Mouse (Mus musculus) cortical plate, adult 2 months (tissue): ENCODE measurements around the gene Armc3. TPM values are rescaled to one million over a fixed set of nuclear protein-coding genes. Genes with fewer than 3 reads are reported as not detected.
"Not testable (repeated sequence)": the region's sequence is repeated elsewhere in the genome, so short reads cannot be mapped to it uniquely, and the experiment has no call there.

Source experiments
- H3K27ac ChIP-seq: fragments of 200-500 bp; 2 replicates; pipeline ENCODE4 v1.5.1; 2012; ENCODE audit warnings: low read length, control low read depth, inconsistent platforms; ENCODE audit not compliant: insufficient read depth
- H3K4me1 ChIP-seq: fragments of 200-500 bp; 2 replicates; pipeline ENCODE4 v1.6.1; 2011; ENCODE audit warnings: low read length; ENCODE audit not compliant: control insufficient read depth, insufficient read depth
- H3K4me3 ChIP-seq: fragments of 200-500 bp; 2 replicates; pipeline ENCODE4 v1.5.1; 2011; ENCODE audit warnings: mild to moderate bottlenecking, low read length, control low read depth; ENCODE audit not compliant: insufficient read depth
- CTCF ChIP-seq: fragments of 200-500 bp; IDR thresholded peaks from 2 replicates; pipeline ENCODE4 v1.5.1; 2011; ENCODE audit warnings: mild to moderate bottlenecking, control low read depth, low read length; ENCODE audit not compliant: insufficient read depth; ENCODE audit errors: extremely low read depth
- POLR2A ChIP-seq: fragments of 200-500 bp; IDR thresholded peaks from 2 replicates; pipeline ENCODE4 v1.6.1; 2011; ENCODE audit warnings: mild to moderate bottlenecking, low read length, control low read depth; ENCODE audit not compliant: insufficient read depth; ENCODE audit errors: extremely low read depth
- polyA plus RNA-seq: library from polyadenylated mRNA; depleted of rRNA; stranded (reverse); fragments of >200 nt; gene quantifications from 2 replicates; pipeline ENCODE4 v1.2.3, GENCODE M21; 2012

Armc3 gene
- polyA plus RNA-seq, 1 experiment, result 0.25 TPM

DNA sequence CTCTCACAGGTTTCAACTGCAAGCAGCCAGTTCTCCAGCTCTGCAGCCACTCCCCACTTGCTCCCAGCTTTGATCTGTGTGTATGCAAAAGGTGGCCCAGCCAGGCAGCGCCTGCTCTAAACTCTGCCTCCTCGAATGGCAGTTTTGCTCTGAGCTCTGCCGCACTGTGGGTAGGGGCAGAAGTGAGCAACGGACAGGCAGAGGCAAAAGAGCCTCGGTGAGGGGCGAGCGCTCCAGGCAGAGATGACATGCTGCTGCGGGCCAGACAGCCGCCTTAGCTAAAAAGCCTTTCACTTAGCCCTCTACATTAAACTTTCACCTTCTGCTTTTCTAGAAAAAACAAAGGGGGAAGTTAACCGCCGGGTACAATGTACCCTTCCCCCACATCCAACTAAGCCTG, 117.0 kb downstream of the Armc3 start:
- Histone ChIP-seq H3K4me1 (no peaks in the 10 kb centered on the region), H3K4me3 (no peak overlapping the region)

GRCm38 (mm10) chr2:19316691-19317090, 117.6 kb downstream of the Armc3 start:
- Histone ChIP-seq H3K27ac (no peak overlapping the region), H3K4me3 (no peak overlapping the region), H3K4me1 (no peaks in the 10 kb centered on the region)
- no peak for TF ChIP-seq CTCF
- TF ChIP-seq POLR2A, result no peak

More for the DNA sequence above, 117.0 kb downstream of the Armc3 start:
- no peak for TF ChIP-seq CTCF
- no peak for TF ChIP-seq POLR2A
- no peak overlapping the region for H3K27ac ChIP-seq

GRCm38 (mm10) chr2:19317151-19317812, 118.2 kb downstream of the Armc3 start:
- not testable (repeated sequence) for H3K27ac ChIP-seq, H3K4me1 ChIP-seq, H3K4me3 ChIP-seq

DNA sequence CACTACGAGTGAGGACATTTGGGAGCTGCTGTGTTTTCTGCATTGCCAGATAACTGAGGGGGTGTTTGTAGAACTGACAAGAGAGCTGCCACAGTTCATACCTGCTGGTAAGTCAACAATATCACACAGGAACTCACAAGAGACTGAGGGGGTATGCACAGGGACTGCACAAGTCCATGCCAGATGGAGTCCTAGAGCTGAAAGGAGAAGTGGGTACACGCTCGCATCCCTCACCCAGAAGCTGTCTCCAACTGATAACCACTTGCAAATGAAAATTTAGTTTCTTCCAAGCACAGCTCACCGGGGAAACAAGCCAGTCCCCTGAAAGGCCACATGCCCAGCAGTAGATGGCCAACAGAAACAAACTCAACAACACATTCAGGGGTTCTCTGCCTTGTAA, 119.4 kb downstream of the Armc3 start:
- Histone ChIP-seq H3K4me1 (no peaks in the 10 kb centered on the region), H3K4me3 (no peak overlapping the region), H3K27ac (no peak overlapping the region)
- TF ChIP-seq CTCF (no peak), POLR2A (no peak)

DNA sequence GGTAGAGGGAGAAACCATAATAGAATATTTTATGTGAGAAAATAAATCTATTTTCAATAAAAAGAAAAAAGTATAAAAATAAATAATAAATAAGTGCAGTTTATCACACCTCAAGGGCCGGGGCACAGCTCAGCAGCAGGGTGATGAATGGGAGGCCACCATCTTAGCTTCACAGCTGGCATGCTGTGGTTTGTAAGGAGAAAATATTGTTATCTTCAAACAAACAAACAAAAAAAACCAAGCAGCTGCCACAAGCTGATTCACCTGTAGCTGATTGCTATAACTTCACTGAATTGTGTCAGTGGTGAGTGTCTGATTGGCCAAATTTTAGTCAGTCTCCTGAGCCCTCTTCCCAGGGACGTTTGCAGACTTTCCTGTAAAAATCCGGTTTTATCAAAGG, 120.2 kb downstream of the Armc3 start:
- no peak for TF ChIP-seq POLR2A
- TF ChIP-seq CTCF, result no peak
- Histone ChIP-seq H3K4me1 (no peaks in the 10 kb centered on the region), H3K27ac (no peak overlapping the region), H3K4me3 (no peak overlapping the region)

- no peak for TF ChIP-seq CTCF
- no peak for TF ChIP-seq POLR2A
- H3K4me1 ChIP-seq, result no peaks in the 10 kb centered on the region
- H3K4me3 ChIP-seq, result no peak overlapping the region
- H3K27ac ChIP-seq, result no peak overlapping the region
These were observed 123.3 kb downstream of the Armc3 start for GRCm38 (mm10) chr2:19322448-19322847.

DNA sequence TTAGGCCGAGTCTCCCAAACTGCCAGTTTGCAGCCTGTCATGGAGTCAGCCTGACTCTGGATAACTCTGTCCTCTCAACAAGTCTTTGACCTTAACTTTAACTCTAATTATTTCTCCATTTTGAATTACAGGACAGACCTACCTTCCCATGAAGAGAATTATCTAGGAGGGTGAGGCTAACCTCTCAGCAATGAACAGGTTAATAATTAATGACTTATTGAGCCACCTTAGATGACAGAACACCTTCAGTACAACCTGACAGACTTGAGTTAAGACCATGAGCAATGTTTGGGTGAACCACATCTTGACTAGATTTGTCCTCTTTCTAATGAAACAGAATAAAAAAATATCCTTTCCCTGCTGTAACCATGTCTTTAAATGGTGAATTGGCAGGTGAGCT, 127.3 kb downstream of the Armc3 start:
- no peak for TF ChIP-seq CTCF
- no peak for TF ChIP-seq POLR2A
- no peak overlapping the region for H3K27ac ChIP-seq
- H3K4me1 ChIP-seq, result no peaks in the 10 kb centered on the region
- H3K4me3 ChIP-seq, result no peak overlapping the region

DNA sequence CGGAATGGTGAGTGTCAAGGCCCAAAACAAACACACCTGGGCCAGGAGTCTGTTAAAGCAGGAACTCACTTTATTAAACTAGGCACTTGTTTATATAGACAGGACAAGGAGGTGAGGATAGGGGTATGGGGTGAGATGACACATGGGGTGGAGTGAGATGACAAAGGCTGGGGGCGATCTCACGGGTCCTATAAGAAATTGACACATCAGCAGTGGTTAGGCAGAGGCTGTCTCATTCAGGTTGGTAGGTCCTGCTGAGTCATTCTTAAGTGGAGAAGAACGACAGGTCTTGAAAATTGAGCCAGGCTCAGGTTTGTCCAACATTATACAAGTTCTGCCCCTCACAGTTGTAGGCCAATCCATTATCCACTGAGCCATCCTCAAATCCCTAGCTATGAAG, 128.7 kb downstream of the Armc3 start:
- no peak overlapping the region for H3K4me3 ChIP-seq
- no peak overlapping the region for H3K27ac ChIP-seq
- no peaks in the 10 kb centered on the region for H3K4me1 ChIP-seq
- TF ChIP-seq CTCF (no peak), POLR2A (no peak)

DNA sequence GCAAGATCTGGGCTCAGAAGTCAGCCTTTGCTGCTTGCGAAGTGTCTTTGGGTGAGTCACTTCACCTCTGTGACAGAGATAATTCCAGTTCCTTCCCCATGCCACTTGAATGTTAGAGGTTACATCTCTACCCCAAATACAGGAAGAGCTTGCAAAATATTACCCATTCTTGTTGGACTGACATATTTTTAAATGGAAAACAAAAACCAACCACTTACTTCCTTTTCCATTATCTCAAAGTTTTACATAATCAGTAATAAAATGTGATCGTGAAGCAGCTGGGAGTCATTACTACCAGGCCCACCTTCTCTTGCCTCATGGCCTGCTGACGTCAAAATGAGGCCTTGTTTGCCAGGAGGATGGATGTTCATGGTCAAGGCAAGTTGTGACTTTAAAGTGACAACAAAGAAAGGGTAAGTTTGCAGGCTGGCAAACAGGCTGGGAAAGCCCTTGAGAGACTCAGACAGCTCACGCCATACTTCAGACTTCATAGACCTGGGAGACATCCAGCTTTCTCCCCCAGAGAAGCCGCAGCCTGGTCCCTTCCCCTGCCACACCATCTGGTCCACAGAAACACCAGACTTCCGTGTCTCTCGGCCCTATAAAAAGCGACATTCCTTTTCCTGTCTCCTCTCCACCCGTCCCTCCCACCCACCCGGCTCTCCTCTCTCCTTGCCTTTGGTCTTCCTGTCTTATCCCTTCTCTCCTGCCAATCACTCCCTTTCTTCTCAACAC, 145.0 kb downstream of the Armc3 start:
- no peak for TF ChIP-seq CTCF
- no peak for TF ChIP-seq POLR2A
- Histone ChIP-seq H3K27ac (no peak overlapping the region), H3K4me1 (no peaks in the 10 kb centered on the region; the same call in 1 of the 2 replicates), H3K4me3 (no peak overlapping the region)
